ENCODE assay signal across 20 mouse cellular contexts in the genomic region with DNA sequence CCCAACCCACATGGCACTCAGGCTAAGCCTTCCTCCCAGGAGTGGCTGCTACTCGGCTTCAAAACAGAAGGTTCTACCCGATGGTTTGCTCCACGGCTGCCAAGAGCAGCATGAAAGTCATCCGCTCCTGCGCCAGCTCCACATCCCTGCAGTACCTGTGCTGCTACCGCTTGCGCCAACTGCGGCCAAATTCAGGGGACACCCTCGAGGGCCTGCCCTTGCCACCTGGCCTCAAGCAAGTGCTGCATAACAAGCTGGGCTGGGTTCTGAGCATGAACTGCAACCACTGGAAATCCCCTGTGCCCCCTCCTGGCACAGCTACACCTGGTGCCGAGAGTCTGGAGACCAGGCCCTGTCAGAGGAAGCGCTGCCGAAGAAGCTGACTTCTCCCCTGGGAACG. TPM values are rescaled to one million over a fixed set of nuclear protein-coding genes. Genes with fewer than 3 reads are reported as not detected.
A peak's percentile ranks its signal among the peaks of the same experiment; 100 is the strongest.
DNase-seq lines count a peak whose midpoint lies in the region; ATAC-seq and TF ChIP-seq lines count a peak whose summit lies in the region.
"Had no signal": no experiment of that assay in that cellular context is flagged by ENCODE, and none has a peak within 500 bp of the region (broad histone marks: within the 10 kb centered on the region; RNA-seq: fewer than 3 reads in every experiment).

No protein-coding gene starts in this region.

- ATAC-seq in cerebellum, adult (ENCODE audit: insufficient number of reproducible peaks, low FRiP score, low TSS enrichment), result no peak
- ATAC-seq: intestine, embryonic 16.5 days had no signal

- peak; percentile 87 for DNase-seq in cerebellum, adult 11-12 months
- DNase-seq in layer of hippocampus, adult 2 months (ENCODE audit: low spot score in 2 of 2), result no peak
- DNase-seq in layer of hippocampus, adult 9-10 months (ENCODE audit: low spot score), result no peak
- peak; percentile 79 to 85 for DNase-seq in cerebellum, postnatal 25 days
- DNase-seq in retina, postnatal 1 day, result no peak
- DNase-seq: adrenal gland, postnatal 10 days; kidney, postnatal 36 days; thymus, postnatal 36 days had no signal

- 85% methylated on average over 13 of the region's 13 CpGs for WGBS in bone marrow, adult 2 months

- peaks cover 4% of the 10 kb centered on the region for H3K4me1 ChIP-seq in bone marrow, adult 2 months (ENCODE audit: control insufficient read depth, insufficient read depth, low read length)

- H3K4me3 ChIP-seq in layer of hippocampus, adult 2 months, result no peak overlapping the region
- H3K4me3 ChIP-seq in bone marrow, adult 2 months (replicated peaks; ENCODE audit: control insufficient read depth, low read depth, low read length), result no peak overlapping the region
- H3K4me3 ChIP-seq: embryonic facial prominence, embryonic 13.5 days; forebrain, embryonic 10.5 days; hindbrain, embryonic 12.5 days; limb, embryonic 10.5 days; liver, embryonic 15.5 days; midbrain, embryonic 12.5 days; myocyte had no signal

- peak overlapping the region; percentile 48; the same call in 1 of the 2 replicates for H3K27ac ChIP-seq in layer of hippocampus, adult 2 months
- no peak overlapping the region for H3K27ac ChIP-seq in bone marrow, adult 2 months (ENCODE audit: control insufficient read depth, insufficient read depth, low read depth, low read length, poor library complexity)
- H3K27ac ChIP-seq: embryonic facial prominence, embryonic 13.5 days; forebrain, embryonic 10.5 days; hindbrain, embryonic 12.5 days; limb, embryonic 10.5 days; macrophage; midbrain, embryonic 12.5 days; stomach, postnatal 0 days had no signal

- TF ChIP-seq CTCF in layer of hippocampus, adult 2 months (conservative IDR thresholded peaks at IDR 0.05), result no peak
- no peak for TF ChIP-seq CTCF in bone marrow, adult 2 months (IDR thresholded peaks at IDR 0.05; ENCODE audit: control insufficient read depth, insufficient read depth, low read length)

- TF ChIP-seq POLR2A in bone marrow, adult 2 months (IDR thresholded peaks at IDR 0.05; ENCODE audit: borderline replicate concordance, control insufficient read depth, low read depth, low read length), result 0 out of 2 replicates have a peak, but pooled peaks have one; percentile 4

RNA-seq across cellular contexts. Expression of a gene that starts 3.6 kb away (rescaled TPM):
- total RNA-seq in layer of hippocampus, adult 2 months (2021), result 10 to 100 TPM; 66.9 to 72.7 TPM
- 8.2 and 35.6 TPM in 2 replicates for polyA plus RNA-seq in bone marrow, adult 2 months (2011; ENCODE audit: insufficient read depth, insufficient read length, low replicate concordance, missing spikeins)

RNA-seq across cellular contexts. Expression of a gene that starts 3.6 kb away (rescaled TPM):
- total RNA-seq in layer of hippocampus, adult 2 months (2021), result 10 to 100 TPM; 80.4 to 85.1 TPM
- polyA plus RNA-seq in bone marrow, adult 2 months (2011; ENCODE audit: insufficient read depth, insufficient read length, low replicate concordance, missing spikeins), result 23.4 and 43.9 TPM in 2 replicates

RNA-seq across cellular contexts. Expression of a gene that starts 4.9 kb away (rescaled TPM):
- 10 to 100 TPM; 43.6 to 45.0 TPM for total RNA-seq in layer of hippocampus, adult 2 months (2021)
- 37.8 and 47.2 TPM in 2 replicates for polyA plus RNA-seq in bone marrow, adult 2 months (2011; ENCODE audit: insufficient read depth, insufficient read length, low replicate concordance, missing spikeins)

RNA-seq across cellular contexts. Expression of a gene that starts 5.0 kb away (rescaled TPM):
- 10 to 100 TPM; 60.1 to 63.7 TPM for total RNA-seq in layer of hippocampus, adult 2 months (2021)
- 51.7 and 64.3 TPM in 2 replicates for polyA plus RNA-seq in bone marrow, adult 2 months (2011; ENCODE audit: insufficient read depth, insufficient read length, low replicate concordance, missing spikeins)

RNA-seq across cellular contexts. Expression of a gene that starts 5.2 kb away (rescaled TPM):
- 10 to 100 TPM; 34.3 to 35.8 TPM for total RNA-seq in layer of hippocampus, adult 2 months (2021)
- 34.2 and 45.6 TPM in 2 replicates for polyA plus RNA-seq in bone marrow, adult 2 months (2011; ENCODE audit: insufficient read depth, insufficient read length, low replicate concordance, missing spikeins)

Comparison
In these comparisons a context has a peak if more than half of its experiments do, and no peak if none do; other contexts are left out.
1. DNase-seq: peak in cerebellum, adult 11-12 months (single experiment) and cerebellum, postnatal 25 days (2 of 2); none in layer of hippocampus, adult 2 months (0 of 2), layer of hippocampus, adult 9-10 months (single experiment) and retina, postnatal 1 day (single experiment).